Mouse (Mus musculus) kidney, adult 2 months (tissue): ENCODE measurements around the gene Smc5.

Source experiments
- CTCF ChIP-seq: fragments of 200-500 bp; conservative IDR thresholded peaks from 2 replicates; pipeline ENCODE4 v1.5.1; 2011; ENCODE audit warnings: low read depth, mild to moderate bottlenecking, control low read depth, low read length, moderate library complexity, mixed read lengths; ENCODE audit not compliant: insufficient read depth, insufficient read length
- POLR2A ChIP-seq: fragments of 200-500 bp; IDR thresholded peaks from one replicate; pipeline ENCODE4 v1.6.1; 2011; ENCODE audit warnings: low read depth, low read length, control low read depth

DNA sequence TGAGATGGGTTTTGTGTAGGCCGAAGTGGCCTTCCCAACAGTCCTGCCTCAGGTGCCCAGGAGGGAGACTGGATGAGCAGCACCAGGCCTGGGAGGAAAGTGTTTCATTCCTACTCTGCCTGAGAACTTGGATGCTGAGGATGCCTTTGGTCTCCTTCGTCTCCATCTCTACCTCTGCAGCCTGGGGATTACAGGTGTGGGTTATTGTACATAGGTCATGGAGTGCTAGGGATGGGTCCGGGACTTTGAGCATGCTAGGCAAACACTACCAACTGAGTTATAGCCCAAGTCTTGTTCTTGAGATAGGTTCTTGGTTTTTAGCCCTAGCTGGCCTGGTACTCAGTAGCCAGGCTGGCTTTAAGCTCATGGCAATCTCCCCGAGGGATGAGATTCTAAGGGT, 90.2 kb downstream of the Smc5 start:
- TF ChIP-seq POLR2A (no peak), CTCF (no peak)
